21 mouse cellular contexts compared by ENCODE assay signal in the genomic region with DNA sequence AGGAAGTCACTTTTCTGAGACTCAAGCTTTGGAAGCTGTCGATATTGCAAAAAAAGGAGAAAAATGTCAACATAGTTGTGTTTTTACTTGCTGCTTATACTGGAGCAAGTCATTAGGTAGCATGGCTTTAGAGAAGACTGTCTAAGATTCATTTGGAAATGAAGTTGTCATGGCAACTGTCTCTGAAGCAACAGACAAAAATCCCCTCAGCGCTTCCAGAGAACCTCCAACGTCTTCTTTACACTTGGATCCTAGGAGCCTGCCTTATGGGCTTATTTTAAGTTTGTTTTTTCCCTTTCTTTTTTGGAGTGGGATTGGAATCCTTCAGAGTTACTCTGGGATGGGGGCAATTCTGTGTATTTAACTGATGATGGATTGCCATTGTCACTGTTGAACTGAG. TPM values are rescaled to one million over a fixed set of nuclear protein-coding genes. Genes with fewer than 3 reads are reported as not detected.
DNase-seq lines count a peak whose midpoint lies in the region; ATAC-seq lines count a peak whose summit lies in the region.
"Had no signal": no experiment of that assay in that cellular context is flagged by ENCODE, and none has a peak within 500 bp of the region (broad histone marks: within the 10 kb centered on the region; RNA-seq: fewer than 3 reads in every experiment).

No protein-coding gene starts in this region.

- WGBS in hindbrain, embryonic 14.5 days, result 40% methylated on average over 3 of the region's 3 CpGs
- 51% methylated on average over 3 of the region's 3 CpGs for WGBS in hindbrain, embryonic 13.5 days
- WGBS in midbrain, embryonic 14.5 days, result 41% methylated on average over 3 of the region's 3 CpGs
- 69% methylated on average over 3 of the region's 3 CpGs for WGBS in midbrain, embryonic 10.5 days

- no peak overlapping the region for H3K4me2 ChIP-seq in hindbrain, embryonic 14.5 days (replicated peaks)
- H3K4me2 ChIP-seq in hindbrain, embryonic 13.5 days, result no peak overlapping the region
- H3K4me2 ChIP-seq in midbrain, embryonic 14.5 days (ENCODE audit: low read length), result no peak overlapping the region
- H3K4me2 ChIP-seq: midbrain, embryonic 12.5 days; neural tube, embryonic 12.5 days had no signal

- no peak overlapping the region for H3K4me3 ChIP-seq in hindbrain, embryonic 14.5 days (replicated peaks; ENCODE audit: low read length)
- H3K4me3 ChIP-seq in hindbrain, embryonic 13.5 days, result no peak overlapping the region
- no peak overlapping the region for H3K4me3 ChIP-seq in midbrain, embryonic 14.5 days (replicated peaks; ENCODE audit: low read depth, low read length)
- no peak overlapping the region for H3K4me3 ChIP-seq in midbrain, embryonic 10.5 days
- H3K4me3 ChIP-seq: limb, embryonic 10.5 days; midbrain, embryonic 12.5 days; neural tube, embryonic 12.5 days had no signal

- no peaks in the 10 kb centered on the region for H3K36me3 ChIP-seq in hindbrain, embryonic 14.5 days (replicated peaks; ENCODE audit: control insufficient read depth, insufficient read depth)
- no peaks in the 10 kb centered on the region for H3K36me3 ChIP-seq in hindbrain, embryonic 13.5 days
- no peaks in the 10 kb centered on the region for H3K36me3 ChIP-seq in midbrain, embryonic 14.5 days (ENCODE audit: control insufficient read depth, insufficient read depth, low read length)
- H3K36me3 ChIP-seq in midbrain, embryonic 10.5 days, result no peaks in the 10 kb centered on the region
- H3K36me3 ChIP-seq: G1E; limb, embryonic 10.5 days; midbrain, embryonic 12.5 days; neural tube, embryonic 12.5 days had no signal

- H3K4me1 ChIP-seq in hindbrain, embryonic 14.5 days (replicated peaks; ENCODE audit: control insufficient read depth, insufficient read depth, low read length), result no peaks in the 10 kb centered on the region
- no peaks in the 10 kb centered on the region for H3K4me1 ChIP-seq in hindbrain, embryonic 13.5 days (replicated peaks)
- no peaks in the 10 kb centered on the region for H3K4me1 ChIP-seq in midbrain, embryonic 14.5 days (ENCODE audit: control insufficient read depth, insufficient read depth, low read length)
- peaks cover 5% of the 10 kb centered on the region; the same call in 1 of the 2 replicates for H3K4me1 ChIP-seq in midbrain, embryonic 10.5 days
- H3K4me1 ChIP-seq: limb, embryonic 10.5 days; midbrain, embryonic 12.5 days; neural tube, embryonic 12.5 days had no signal

- H3K27ac ChIP-seq in hindbrain, embryonic 14.5 days, result no peak overlapping the region
- no peak overlapping the region for H3K27ac ChIP-seq in hindbrain, embryonic 13.5 days
- no peak overlapping the region for H3K27ac ChIP-seq in midbrain, embryonic 14.5 days (replicated peaks; ENCODE audit: low read depth, low read length)
- H3K27ac ChIP-seq in midbrain, embryonic 10.5 days (replicated peaks), result no peak overlapping the region
- H3K27ac ChIP-seq: kidney, postnatal 0 days; limb, embryonic 10.5 days; liver, embryonic 14.5 days; midbrain, embryonic 12.5 days; neural tube, embryonic 12.5 days had no signal

- no peak overlapping the region for H3K9ac ChIP-seq in hindbrain, embryonic 14.5 days
- no peak overlapping the region for H3K9ac ChIP-seq in hindbrain, embryonic 13.5 days
- no peak overlapping the region for H3K9ac ChIP-seq in midbrain, embryonic 14.5 days (replicated peaks; ENCODE audit: low read length)
- H3K9ac ChIP-seq: liver, embryonic 14.5 days; midbrain, embryonic 12.5 days; neural tube, embryonic 12.5 days had no signal

- H3K27me3 ChIP-seq in hindbrain, embryonic 14.5 days (ENCODE audit: control insufficient read depth, insufficient read depth, low read length), result no peaks in the 10 kb centered on the region
- H3K27me3 ChIP-seq in hindbrain, embryonic 13.5 days, result no peaks in the 10 kb centered on the region
- no peaks in the 10 kb centered on the region for H3K27me3 ChIP-seq in midbrain, embryonic 14.5 days (ENCODE audit: control insufficient read depth, insufficient read depth, low read length)
- no peaks in the 10 kb centered on the region for H3K27me3 ChIP-seq in midbrain, embryonic 10.5 days (ENCODE audit: low read depth, poor library complexity, severe bottlenecking)
- H3K27me3 ChIP-seq: midbrain, embryonic 12.5 days; neural tube, embryonic 12.5 days had no signal

- ATAC-seq in hindbrain, embryonic 14.5 days (ENCODE audit: low FRiP score), result no peak
- no peak for ATAC-seq in hindbrain, embryonic 13.5 days (ENCODE audit: low FRiP score)
- ATAC-seq in midbrain, embryonic 14.5 days (ENCODE audit: low FRiP score, low TSS enrichment), result no peak
- ATAC-seq: intestine, embryonic 16.5 days had no signal

- H3K9me3 ChIP-seq in hindbrain, embryonic 14.5 days (ENCODE audit: control insufficient read depth, low read length), result no peaks in the 10 kb centered on the region
- no peaks in the 10 kb centered on the region for H3K9me3 ChIP-seq in hindbrain, embryonic 13.5 days
- no peaks in the 10 kb centered on the region for H3K9me3 ChIP-seq in midbrain, embryonic 14.5 days (ENCODE audit: control insufficient read depth, low read length)
- H3K9me3 ChIP-seq in midbrain, embryonic 10.5 days (replicated peaks), result no peaks in the 10 kb centered on the region
- H3K9me3 ChIP-seq: G1E; limb, embryonic 10.5 days; midbrain, embryonic 12.5 days; neural tube, embryonic 12.5 days had no signal

- peak; percentile 50 for DNase-seq in hindbrain, embryonic 14.5 days (ENCODE audit: low spot score)
- peak; percentile 57 for DNase-seq in midbrain, embryonic 14.5 days
- no peak for DNase-seq in midbrain, embryonic 10.5 days (ENCODE audit: low spot score)
- DNase-seq in frontal cortex, postnatal 10 days (ENCODE audit: low spot score in 2 of 2), result peak; percentile 15 to 39
- DNase-seq in right cerebral cortex, postnatal 4 days, result peak; percentile 6
- DNase-seq in cerebellum, postnatal 25 days, result no peak
- DNase-seq in gastrocnemius, postnatal 25 days, result no peak
- DNase-seq: cerebellum, adult 18-20 months; embryo, embryonic 11 days; gastrocnemius, postnatal 10 days; heart, postnatal 14 days; lung, postnatal 14 days had no signal

RNA-seq across cellular contexts. Expression of gene Olfr876, which starts 11.9 kb away (rescaled TPM):
- not detected in 2 replicates for polyA plus RNA-seq in hindbrain, embryonic 14.5 days (2014; fragmentation: Nextera tagmentation; extraction: Ambion mirVana)
- not detected in 2 replicates for polyA plus RNA-seq in hindbrain, embryonic 13.5 days (2015; fragmentation: Nextera tagmentation; extraction: Ambion mirVana)
- not detected in 2 replicates for polyA plus RNA-seq in midbrain, embryonic 14.5 days (2014; fragmentation: Nextera tagmentation; extraction: Ambion mirVana)
- not detected in 2 replicates for polyA plus RNA-seq in midbrain, embryonic 10.5 days (2016; fragmentation: Nextera tagmentation; extraction: Ambion mirVana)
- total RNA-seq in gastrocnemius, postnatal 25 days (2021), result not detected
- total RNA-seq: adrenal gland, postnatal 4 days; gastrocnemius, postnatal 10 days; heart, postnatal 14 days had no signal
- polyA plus RNA-seq: G1E; intestine, embryonic 16.5 days; kidney, postnatal 0 days; limb, embryonic 10.5 days; liver, embryonic 14.5 days; midbrain, embryonic 12.5 days; neural tube, embryonic 12.5 days had no signal

RNA-seq across cellular contexts. Expression of gene Olfr877, which starts 39.4 kb away (rescaled TPM):
- polyA plus RNA-seq in hindbrain, embryonic 14.5 days (2014; fragmentation: Nextera tagmentation; extraction: Ambion mirVana), result not detected in 2 replicates
- polyA plus RNA-seq in hindbrain, embryonic 13.5 days (2015; fragmentation: Nextera tagmentation; extraction: Ambion mirVana), result not detected in 2 replicates
- not detected in 2 replicates for polyA plus RNA-seq in midbrain, embryonic 14.5 days (2014; fragmentation: Nextera tagmentation; extraction: Ambion mirVana)
- polyA plus RNA-seq in midbrain, embryonic 10.5 days (2016; fragmentation: Nextera tagmentation; extraction: Ambion mirVana), result not detected in 2 replicates
- total RNA-seq in gastrocnemius, postnatal 25 days (2021), result not detected
- total RNA-seq: adrenal gland, postnatal 4 days; G1E; gastrocnemius, postnatal 10 days; heart, postnatal 14 days had no signal
- polyA plus RNA-seq: G1E; intestine, embryonic 16.5 days; kidney, postnatal 0 days; limb, embryonic 10.5 days; liver, embryonic 14.5 days; midbrain, embryonic 12.5 days; neural tube, embryonic 12.5 days had no signal

RNA-seq across cellular contexts. Expression of gene Olfr875, which starts 43.0 kb away (rescaled TPM):
- not detected in 2 replicates for polyA plus RNA-seq in hindbrain, embryonic 14.5 days (2014; fragmentation: Nextera tagmentation; extraction: Ambion mirVana)
- not detected in 2 replicates for polyA plus RNA-seq in hindbrain, embryonic 13.5 days (2015; fragmentation: Nextera tagmentation; extraction: Ambion mirVana)
- not detected in 2 replicates for polyA plus RNA-seq in midbrain, embryonic 14.5 days (2014; fragmentation: Nextera tagmentation; extraction: Ambion mirVana)
- not detected in 2 replicates for polyA plus RNA-seq in midbrain, embryonic 10.5 days (2016; fragmentation: Nextera tagmentation; extraction: Ambion mirVana)
- not detected for total RNA-seq in gastrocnemius, postnatal 25 days (2021)
- total RNA-seq: adrenal gland, postnatal 4 days; G1E; gastrocnemius, postnatal 10 days; heart, postnatal 14 days had no signal
- polyA plus RNA-seq: G1E; intestine, embryonic 16.5 days; limb, embryonic 10.5 days; liver, embryonic 14.5 days; midbrain, embryonic 12.5 days; neural tube, embryonic 12.5 days had no signal

Comparison
In these comparisons a context has a peak if more than half of its experiments do, and no peak if none do; other contexts are left out.
1. DNase-seq: peak in hindbrain, embryonic 14.5 days (single experiment), midbrain, embryonic 14.5 days (single experiment), frontal cortex, postnatal 10 days (2 of 2) and right cerebral cortex, postnatal 4 days (single experiment); none in midbrain, embryonic 10.5 days (single experiment), cerebellum, postnatal 25 days (0 of 2) and gastrocnemius, postnatal 25 days (single experiment).